ENCODE assay signal across 20 mouse cellular contexts in genomic region chr7:64332686-64333085, GRCm38 (mm10). TPM values are rescaled to one million over a fixed set of nuclear protein-coding genes. Genes with fewer than 3 reads are reported as not detected.
DNase-seq lines count a peak whose midpoint lies in the region; TF ChIP-seq lines count a peak whose summit lies in the region.
"Had no signal": no experiment of that assay in that cellular context is flagged by ENCODE, and none has a peak within 500 bp of the region (broad histone marks: within the 10 kb centered on the region; RNA-seq: fewer than 3 reads in every experiment).

No protein-coding gene starts in this region.

- no peak overlapping the region for H3K4me3 ChIP-seq in cerebellum, adult 2 months (replicated peaks; ENCODE audit: insufficient read depth, low read depth, low read length)
- H3K4me3 ChIP-seq: embryonic facial prominence, embryonic 13.5 days; forebrain, embryonic 10.5 days; hindbrain, embryonic 12.5 days; limb, embryonic 13.5 days; midbrain, embryonic 13.5 days had no signal

- TF ChIP-seq CTCF in cerebellum, adult 2 months (IDR thresholded peaks at IDR 0.05; ENCODE audit: borderline replicate concordance, insufficient read depth, low read depth, low read length) = no peak

- no peaks in the 10 kb centered on the region for H3K27me3 ChIP-seq in cerebellum, adult 2 months (ENCODE audit: control insufficient read depth, insufficient read depth, low read length)
- H3K27me3 ChIP-seq: embryonic facial prominence, embryonic 13.5 days; hindbrain, embryonic 12.5 days; limb, embryonic 13.5 days; midbrain, embryonic 13.5 days had no signal

- 66% methylated on average over 1 of the region's 1 CpGs for WGBS in cerebellum, adult 2 months

- H3K4me1 ChIP-seq in cerebellum, adult 2 months (ENCODE audit: control insufficient read depth, insufficient read depth, low read length) = peaks cover 18% of the 10 kb centered on the region
- H3K4me1 ChIP-seq: embryonic facial prominence, embryonic 13.5 days; forebrain, embryonic 10.5 days; hindbrain, embryonic 12.5 days; limb, embryonic 13.5 days; midbrain, embryonic 13.5 days had no signal

- no peak overlapping the region for H3K27ac ChIP-seq in cerebellum, adult 2 months (ENCODE audit: insufficient read depth, low read length)
- H3K27ac ChIP-seq: embryonic facial prominence, embryonic 13.5 days; forebrain, embryonic 10.5 days; hindbrain, embryonic 12.5 days; limb, embryonic 13.5 days; macrophage; midbrain, embryonic 13.5 days; stomach, postnatal 0 days had no signal

- TF ChIP-seq POLR2A in cerebellum, adult 2 months (IDR thresholded peaks at IDR 0.05; ENCODE audit: borderline replicate concordance, insufficient read depth, low read length) = no peak

- intact Hi-C loops in heart, postnatal 36 days (cut with DNase I) = no loop called here

- DNase-seq in heart, adult 11 months = peak; percentile 71
- DNase-seq in heart, postnatal 36 days = no peak
- peak; percentile 37 for DNase-seq in brain, adult 2 months (ENCODE audit: low read depth, low spot score)
- DNase-seq in cerebellum, adult 2 months = peak; percentile 46 to 54
- DNase-seq in cerebellum, postnatal 14 days = peak; percentile 38 to 50
- DNase-seq in thymus, postnatal 25 days = no peak
- no peak for DNase-seq in layer of hippocampus, adult 18-20 months (ENCODE audit: low spot score in 2 of 2)
- DNase-seq: adrenal gland, adult 2 months; B cell, adult 2 months; heart, postnatal 14 days; kidney, postnatal 14 days; thymus, adult 18-20 months; thymus, postnatal 36 days had no signal

RNA-seq across cellular contexts. Expression of gene Fan1, which starts 41.2 kb away (rescaled TPM):
- 1 to 10 TPM; 8.9 to 9.9 TPM for total RNA-seq in heart, postnatal 36 days (2021)
- polyA plus RNA-seq in cerebellum, adult 2 months (2012; rRNA removed) = 6.8 and 7.0 TPM in 2 replicates
- 10 to 100 TPM; 11.4 to 12.1 TPM for total RNA-seq in layer of hippocampus, adult 18-20 months (2021)

RNA-seq across cellular contexts. Expression of gene Mtmr10, which starts 45.2 kb away (rescaled TPM):
- 10 to 100 TPM; 13.4 to 13.9 TPM for total RNA-seq in heart, postnatal 36 days (2021)
- polyA plus RNA-seq in cerebellum, adult 2 months (2012; rRNA removed) = 15.4 and 16.5 TPM in 2 replicates
- 10 to 100 TPM; 13.3 to 17.2 TPM for total RNA-seq in layer of hippocampus, adult 18-20 months (2021)

RNA-seq across cellular contexts. Expression of gene Mphosph10, which starts 59.4 kb away (rescaled TPM):
- 10 to 100 TPM; 11.6 to 13.4 TPM for total RNA-seq in heart, postnatal 36 days (2021)
- polyA plus RNA-seq in cerebellum, adult 2 months (2012; rRNA removed) = 12.5 and 13.0 TPM in 2 replicates
- total RNA-seq in layer of hippocampus, adult 18-20 months (2021) = 10 to 100 TPM; 21.1 to 25.2 TPM

RNA-seq across cellular contexts. Expression of gene Mcee, which starts 59.7 kb away (rescaled TPM):
- total RNA-seq in heart, postnatal 36 days (2021) = 100 to 1,000 TPM; 196 to 206 TPM
- 55.6 and 59.5 TPM in 2 replicates for polyA plus RNA-seq in cerebellum, adult 2 months (2012; rRNA removed)
- total RNA-seq in layer of hippocampus, adult 18-20 months (2021) = 10 to 100 TPM; 49.2 to 57.9 TPM

Comparison
In these comparisons a context has a peak if more than half of its experiments do, and no peak if none do; other contexts are left out.
1. DNase-seq: peak in heart, adult 11 months (single experiment), brain, adult 2 months (single experiment), cerebellum, adult 2 months (2 of 2) and cerebellum, postnatal 14 days (2 of 2); none in heart, postnatal 36 days (0 of 2), thymus, postnatal 25 days (single experiment) and layer of hippocampus, adult 18-20 months (0 of 2).